Mouse (Mus musculus) limb, embryonic 11.5 days (tissue): ENCODE data around the gene Slk. TPM values are rescaled to one million over a fixed set of nuclear protein-coding genes. Genes with fewer than 3 reads are reported as not detected.

Source experiments
- ATAC-seq: fragments of 200-750 bp; cut with Nextera tagmentation; 2 replicates; pipeline ENCODE4 v1.8.0; 2017; ENCODE audit warnings: low read depth; ENCODE audit not compliant: insufficient number of reproducible peaks, low FRiP score, low TSS enrichment
- DNase-seq: peaks from one replicate; pipeline ENCODE4 v3.0.0-alpha.2; 2015; ENCODE audit warnings: low spot score
- H3K27ac ChIP-seq: fragments of 300-500 bp; sonication (generic); replicated peaks from 2 replicates; pipeline ENCODE4 v1.5.1; 2014; ENCODE audit warnings: low read depth, mild to moderate bottlenecking, low read length
- H3K27me3 ChIP-seq: fragments of 300-500 bp; sonication (generic); 2 replicates; pipeline ENCODE4 v1.6.1; 2014; ENCODE audit warnings: mild to moderate bottlenecking, low read length, mixed read lengths; ENCODE audit not compliant: control insufficient read depth, insufficient read depth
- H3K36me3 ChIP-seq: fragments of 300-500 bp; sonication (generic); 2 replicates; pipeline ENCODE4 v1.6.1; 2014; ENCODE audit warnings: mild to moderate bottlenecking, low read length, moderate library complexity, mixed read lengths; ENCODE audit not compliant: control insufficient read depth, insufficient read depth
- H3K4me1 ChIP-seq: fragments of 300-500 bp; sonication (generic); 2 replicates; pipeline ENCODE4 v1.6.1; 2014; ENCODE audit warnings: low read length, mixed read lengths; ENCODE audit not compliant: control insufficient read depth, insufficient read depth
- H3K4me2 ChIP-seq: fragments of 300-500 bp; sonication (generic); 2 replicates; pipeline ENCODE4 v1.6.1; 2014; ENCODE audit warnings: low read depth, mild to moderate bottlenecking, moderate library complexity; ENCODE audit not compliant: severe bottlenecking
- H3K4me3 ChIP-seq: fragments of 300-500 bp; sonication (generic); 2 replicates; pipeline ENCODE4 v1.5.1; 2014; ENCODE audit warnings: low read depth, low read length
- H3K9ac ChIP-seq: fragments of 300-500 bp; sonication (generic); 2 replicates; pipeline ENCODE4 v1.6.1; 2014; ENCODE audit warnings: mild to moderate bottlenecking, low read length
- H3K9me3 ChIP-seq: fragments of 300-500 bp; sonication (generic); 2 replicates; pipeline ENCODE4 v1.6.1; 2016; ENCODE audit warnings: low read length; ENCODE audit not compliant: control insufficient read depth
- WGBS: fragments of 180-500 bp; shearing (Covaris S2); extraction: QIAGEN DNeasy Blood & Tissue Kit; methylation state at CpG from one replicate; pipeline ENCODE4 v1.1.7; 2014; 5-methylcytosine and 5-hydroxymethylcytosine counted together
- polyA plus RNA-seq: library from polyadenylated mRNA; unstranded; fragments of >200 nt; fragmentation: Nextera tagmentation; extraction: Ambion mirVana; gene quantifications from 2 replicates; pipeline ENCODE4 v1.2.1, GENCODE M21; 2014

Slk gene
- polyA plus RNA-seq, 1 experiment from 2014 or later = 11.8 TPM

DNA sequence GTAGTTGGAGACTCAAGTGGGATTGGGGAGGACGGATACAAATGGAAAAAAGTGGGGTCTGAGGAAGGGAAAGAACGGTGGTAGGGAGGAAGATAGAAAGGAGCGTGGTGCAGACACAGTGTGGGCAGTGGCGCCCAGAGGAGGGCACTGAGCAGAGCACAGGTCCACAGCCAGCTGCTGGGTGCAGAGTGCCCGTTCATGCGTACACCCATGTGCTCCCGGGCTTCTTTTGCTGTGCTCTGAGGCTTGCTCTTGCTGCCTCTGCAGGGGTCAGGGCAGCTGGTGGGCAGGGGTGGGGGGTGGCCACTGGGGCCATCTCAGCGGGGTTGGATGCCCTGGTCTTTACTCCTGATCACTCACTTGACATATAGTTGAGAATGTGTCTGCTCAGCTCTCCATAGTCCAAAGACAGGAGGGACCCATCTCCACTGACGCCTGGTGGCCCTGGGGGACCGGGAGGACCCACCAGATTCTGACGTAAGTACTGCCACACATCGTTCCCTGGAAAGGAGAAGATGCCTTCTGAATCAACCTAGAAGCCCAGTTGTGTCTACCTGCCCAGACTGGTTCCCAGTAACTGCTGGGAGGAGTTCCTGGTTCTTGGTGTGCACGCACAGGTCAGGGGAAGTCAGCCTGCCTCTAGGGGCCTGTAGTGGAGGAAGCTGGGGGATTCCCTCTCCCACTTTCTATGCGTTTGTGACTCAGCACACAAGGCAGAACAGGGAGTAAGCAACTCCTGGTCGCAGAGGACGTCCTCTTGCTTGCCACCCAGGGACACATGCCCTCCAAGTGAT lies 71.1 kb downstream of the Slk start:
- no peaks in the 10 kb centered on the region for H3K9me3 ChIP-seq
- no peak overlapping the region for H3K4me3 ChIP-seq
- H3K4me2 ChIP-seq = no peak overlapping the region
- H3K36me3 ChIP-seq = no peaks in the 10 kb centered on the region
- no peak overlapping the region for H3K9ac ChIP-seq
- 85% methylated on average over 16 of the region's 16 CpGs for WGBS
- no peaks in the 10 kb centered on the region for H3K27me3 ChIP-seq
- no peaks in the 10 kb centered on the region for H3K4me1 ChIP-seq
- ATAC-seq = no peak
- peak; percentile 19 for DNase-seq
- no peak overlapping the region for H3K27ac ChIP-seq

DNA sequence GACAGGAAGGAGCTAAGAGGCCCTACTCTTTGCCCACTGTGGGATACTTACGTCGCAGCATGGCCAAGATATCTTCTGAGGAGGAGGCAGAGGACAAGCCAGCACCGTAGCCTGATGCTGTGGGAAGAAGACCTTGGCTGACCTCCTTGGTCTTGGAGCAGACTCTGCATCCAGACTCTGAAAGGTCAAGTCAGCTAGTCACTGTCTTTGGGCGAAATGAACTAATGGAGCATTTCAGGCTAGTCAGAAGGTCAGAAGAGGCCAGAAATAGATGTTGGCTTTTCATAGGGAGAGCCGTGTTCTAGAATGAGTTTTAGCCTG lies 71.6 kb downstream of the Slk start:
- Histone ChIP-seq H3K4me3 (no peak overlapping the region), H3K36me3 (no peaks in the 10 kb centered on the region), H3K27ac (no peak overlapping the region), H3K4me2 (no peak overlapping the region), H3K9me3 (no peaks in the 10 kb centered on the region), H3K9ac (no peak overlapping the region), H3K4me1 (peaks cover 2% of the 10 kb centered on the region; the same call in 1 of the 2 replicates), H3K27me3 (no peaks in the 10 kb centered on the region)
- DNase-seq (no peak), ATAC-seq (no peak)
- WGBS = 91% methylated on average over 5 of the region's 5 CpGs

DNA sequence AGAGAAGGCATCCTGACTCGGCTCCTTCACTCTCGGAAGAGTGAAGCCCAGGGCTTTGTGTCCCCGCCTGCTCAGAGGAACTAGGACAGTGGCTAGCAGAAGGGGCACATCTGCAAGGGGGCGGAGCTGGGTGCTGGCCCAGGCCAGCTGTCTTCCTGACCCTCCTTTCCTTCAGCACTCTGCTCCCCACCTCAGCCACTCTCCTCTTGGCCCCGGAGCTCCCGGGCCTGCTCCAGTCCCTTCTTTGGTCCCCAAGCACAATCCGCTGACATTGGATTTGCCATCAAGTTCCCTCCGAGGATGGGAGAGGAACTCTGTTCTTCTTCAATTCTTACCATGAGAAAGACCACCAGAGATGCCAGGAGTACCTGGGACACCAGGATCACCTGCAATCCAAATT lies 72.8 kb downstream of the Slk start:
- DNase-seq (no peak), ATAC-seq (no peak)
- no peaks in the 10 kb centered on the region for H3K36me3 ChIP-seq
- no peak overlapping the region for H3K27ac ChIP-seq
- no peak overlapping the region for H3K4me3 ChIP-seq
- 77% methylated on average over 8 of the region's 8 CpGs for WGBS
- H3K4me1 ChIP-seq = peaks cover 3% of the 10 kb centered on the region; the same call in 1 of the 2 replicates
- no peaks in the 10 kb centered on the region for H3K9me3 ChIP-seq
- no peaks in the 10 kb centered on the region for H3K27me3 ChIP-seq
- H3K4me2 ChIP-seq = no peak overlapping the region
- H3K9ac ChIP-seq = no peak overlapping the region

DNA sequence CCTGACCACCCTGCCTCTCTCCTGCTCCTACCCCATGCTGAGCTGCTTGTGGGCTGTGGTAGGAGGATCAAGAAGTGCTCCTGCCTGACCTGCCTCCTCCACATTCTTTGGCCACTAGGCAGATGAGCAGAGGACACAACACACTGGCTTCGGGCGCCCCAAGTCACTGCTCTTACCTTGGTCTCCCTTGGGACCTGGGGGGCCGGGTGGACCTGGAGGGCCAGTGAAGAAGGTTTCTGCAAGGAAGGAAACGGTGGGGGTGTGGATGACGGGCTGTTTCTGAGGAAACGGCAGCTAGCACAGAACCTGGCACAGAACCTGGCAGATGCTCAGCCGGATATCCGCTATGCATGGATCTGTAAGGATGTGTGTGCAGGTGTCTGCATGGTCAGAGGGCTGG lies 73.7 kb downstream of the Slk start:
- no peak overlapping the region for H3K9ac ChIP-seq
- no peaks in the 10 kb centered on the region for H3K27me3 ChIP-seq
- DNase-seq = no peak
- H3K36me3 ChIP-seq = no peaks in the 10 kb centered on the region
- H3K27ac ChIP-seq = no peak overlapping the region
- ATAC-seq = no peak
- H3K4me1 ChIP-seq = peaks cover 3% of the 10 kb centered on the region; the same call in 1 of the 2 replicates
- 91% methylated on average over 8 of the region's 8 CpGs for WGBS
- no peak overlapping the region for H3K4me3 ChIP-seq
- H3K4me2 ChIP-seq = no peak overlapping the region
- H3K9me3 ChIP-seq = no peaks in the 10 kb centered on the region

DNA sequence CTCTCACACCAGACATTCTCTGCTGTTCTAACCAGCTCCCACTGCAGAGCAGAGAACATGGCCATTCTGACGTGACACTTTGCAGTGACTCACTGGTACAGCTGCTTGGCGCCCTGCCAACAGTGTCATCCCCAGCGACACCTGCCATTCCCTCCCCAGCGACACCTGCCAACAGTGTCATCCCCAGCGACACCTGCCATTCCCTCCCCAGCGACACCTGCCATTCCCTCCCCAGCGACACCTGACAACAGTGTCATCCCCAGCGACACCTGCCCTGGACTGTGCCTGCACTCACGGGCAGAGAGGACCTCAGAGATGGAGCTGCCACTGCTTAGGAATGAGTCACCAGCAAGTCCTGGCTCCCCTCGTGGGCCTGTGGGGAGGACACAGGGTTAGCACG lies 75.4 kb downstream of the Slk start:
- no peak for ATAC-seq
- 74% methylated on average over 11 of the region's 11 CpGs for WGBS
- H3K36me3 ChIP-seq = no peaks in the 10 kb centered on the region

DNA sequence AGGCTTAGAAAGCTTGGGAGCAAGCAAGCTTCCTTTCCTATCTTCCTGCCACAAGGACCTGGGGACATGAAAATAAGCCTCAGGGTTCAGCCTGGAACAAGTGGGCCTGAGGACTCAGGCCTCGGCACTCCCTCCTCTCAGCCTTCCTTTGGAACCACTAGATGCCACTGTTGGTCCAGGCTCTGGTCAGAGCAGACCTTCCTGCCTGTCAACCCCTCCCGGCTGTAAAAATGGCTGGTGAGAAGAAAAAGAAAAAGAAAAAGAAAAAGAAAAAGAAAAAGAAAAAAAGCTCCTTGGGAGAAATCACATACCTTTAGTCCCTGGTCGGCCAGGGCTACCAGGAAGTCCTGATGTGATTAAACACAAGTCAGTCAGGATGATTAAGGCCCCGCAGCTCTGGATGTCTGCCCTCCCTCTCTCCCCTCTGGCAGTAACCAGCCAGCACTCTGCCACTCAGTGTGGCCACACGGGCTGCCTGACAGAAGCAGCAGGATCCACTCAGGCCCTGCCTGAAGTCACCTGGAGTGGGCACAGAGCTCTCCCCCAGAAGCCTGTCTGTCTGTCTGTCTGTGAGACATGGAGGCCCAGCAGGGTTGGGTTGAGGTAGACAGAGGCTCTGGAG lies 79.5 kb downstream of the Slk start:
- Histone ChIP-seq H3K4me1 (peaks cover 6% of the 10 kb centered on the region; the same call in 1 of the 2 replicates), H3K27ac (no peak overlapping the region; the same call in 1 of the 2 replicates), H3K9me3 (no peaks in the 10 kb centered on the region), H3K27me3 (no peaks in the 10 kb centered on the region), H3K9ac (peak overlapping the region; percentile 27; the same call in 1 of the 2 replicates), H3K36me3 (no peaks in the 10 kb centered on the region), H3K4me2 (no peak overlapping the region), H3K4me3 (no peak overlapping the region)
- no peak for ATAC-seq
- peak; percentile 70 for DNase-seq
- WGBS = 19% methylated on average over 5 of the region's 5 CpGs

More for the DNA sequence above, 75.4 kb downstream of the Slk start:
- no peak for DNase-seq
- H3K27me3 ChIP-seq = no peaks in the 10 kb centered on the region
- peaks cover 6% of the 10 kb centered on the region; the same call in 1 of the 2 replicates for H3K4me1 ChIP-seq
- no peaks in the 10 kb centered on the region for H3K9me3 ChIP-seq
- H3K4me2 ChIP-seq = no peak overlapping the region
- H3K27ac ChIP-seq = no peak overlapping the region
- H3K9ac ChIP-seq = no peak overlapping the region
- H3K4me3 ChIP-seq = no peak overlapping the region

DNA sequence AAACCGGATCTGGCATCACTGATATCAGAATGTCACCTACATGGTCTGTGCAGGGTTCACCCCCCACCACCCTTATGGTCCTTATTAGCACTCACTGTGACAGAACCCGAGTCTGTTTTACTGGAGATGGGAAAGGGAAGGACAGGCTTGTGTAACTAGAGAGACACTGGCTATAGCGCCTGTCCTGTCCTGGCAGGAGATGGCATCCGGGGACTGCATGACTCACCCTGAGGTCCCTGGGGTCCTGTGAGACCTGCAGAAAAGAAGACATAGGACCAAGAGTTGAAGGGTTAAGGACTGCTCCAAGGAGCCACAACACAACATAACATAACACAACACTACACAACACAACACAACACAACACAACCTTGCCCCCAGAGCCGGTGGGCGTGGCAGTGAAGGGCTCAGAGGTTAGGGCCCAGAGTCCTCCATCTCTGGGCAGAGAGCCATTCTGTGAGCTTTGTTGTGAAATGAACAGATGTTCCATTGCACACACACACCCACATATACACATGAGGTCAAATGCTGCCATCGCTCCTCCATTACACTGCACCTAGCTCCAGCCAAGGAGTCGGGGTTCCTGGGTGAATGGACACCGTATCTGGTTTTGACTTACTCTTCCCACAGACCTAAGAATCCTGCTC lies 80.4 kb downstream of the Slk start:
- Histone ChIP-seq H3K4me3 (no peak overlapping the region), H3K9ac (no peak overlapping the region), H3K36me3 (no peaks in the 10 kb centered on the region), H3K4me2 (no peak overlapping the region), H3K27me3 (no peaks in the 10 kb centered on the region), H3K4me1 (peaks cover 6% of the 10 kb centered on the region; the same call in 1 of the 2 replicates), H3K27ac (no peak overlapping the region), H3K9me3 (no peaks in the 10 kb centered on the region)
- 91% methylated on average over 9 of the region's 9 CpGs for WGBS
- DNase-seq (no peak), ATAC-seq (no peak)

DNA sequence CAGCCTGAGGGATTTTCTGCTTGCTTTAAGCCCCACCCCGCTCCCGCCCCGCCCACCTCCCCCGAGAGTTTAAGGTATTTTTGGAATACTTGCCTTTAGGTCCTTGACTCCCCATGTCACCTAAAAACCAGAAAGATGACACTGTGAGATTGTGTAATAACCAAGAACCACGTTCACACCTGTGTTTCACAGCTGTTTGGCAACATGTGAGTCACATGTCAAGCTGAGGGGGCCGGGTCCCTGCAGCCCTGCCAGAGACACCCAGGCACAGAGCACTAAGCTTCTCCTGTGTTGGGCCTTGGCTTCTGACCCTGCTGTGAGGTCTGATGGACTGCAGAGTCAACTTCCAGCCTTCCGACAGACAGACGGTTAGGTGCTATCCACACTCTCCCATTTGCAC lies 88.1 kb downstream of the Slk start:
- Histone ChIP-seq H3K27me3 (no peaks in the 10 kb centered on the region), H3K9ac (no peak overlapping the region), H3K27ac (no peak overlapping the region), H3K4me3 (no peak overlapping the region), H3K9me3 (no peaks in the 10 kb centered on the region), H3K36me3 (no peaks in the 10 kb centered on the region), H3K4me2 (no peak overlapping the region), H3K4me1 (no peaks in the 10 kb centered on the region)
- DNase-seq = no peak
- ATAC-seq = no peak
- WGBS = 51% methylated on average over 8 of the region's 8 CpGs
